Mouse (Mus musculus) adipocyte (in vitro differentiated cells): ENCODE results near the gene Lce3a.

Source experiments
- DNase-seq: peaks from one replicate; pipeline ENCODE4 v3.0.0-alpha.2; 2016; ENCODE audit warnings: low spot score

Gene Lce3a

DNA sequence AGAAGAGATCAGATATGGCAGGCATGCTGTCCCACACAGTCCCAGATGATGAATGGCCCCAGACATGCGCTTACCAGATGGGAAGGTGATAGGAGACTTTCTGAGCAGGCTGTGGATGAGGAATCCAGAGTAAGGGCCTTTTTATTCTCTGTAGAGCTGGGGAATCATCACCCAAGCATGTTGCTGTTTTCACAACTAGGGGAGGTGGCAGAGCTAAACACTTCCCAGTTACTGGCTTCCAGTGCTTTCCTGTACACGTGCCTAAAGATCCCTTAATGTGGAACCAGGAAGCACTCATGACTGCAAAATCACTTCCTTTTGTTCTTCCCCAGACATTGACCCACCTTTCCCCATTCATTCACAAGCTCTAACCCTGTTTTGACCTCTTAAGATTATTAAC lies at the start of gene Lce3a:
Gene Lce3a (minus strand): TSS at position 101 of the 400 bp plus-strand sequence.
- no peak for DNase-seq

- no peak for DNase-seq
Measured at GRCm38 (mm10) chr3:92966761-92967160, 40.7 kb upstream of the Lce3a start, which contains the start of gene Lce3e. Gene Lce3e (plus strand): TSS chr3:92967061.

- DNase-seq: no peak
Measured at GRCm38 (mm10) chr3:92957090-92957489, 31.1 kb upstream of the Lce3a start, which contains the start of gene Lce3d. Gene Lce3d (plus strand): TSS chr3:92957390.

- no peak for DNase-seq
Measured at GRCm38 (mm10) chr3:92944186-92944585, 18.2 kb upstream of the Lce3a start, which contains the start of gene Lce3c. Gene Lce3c (plus strand): TSS chr3:92944486.

DNA sequence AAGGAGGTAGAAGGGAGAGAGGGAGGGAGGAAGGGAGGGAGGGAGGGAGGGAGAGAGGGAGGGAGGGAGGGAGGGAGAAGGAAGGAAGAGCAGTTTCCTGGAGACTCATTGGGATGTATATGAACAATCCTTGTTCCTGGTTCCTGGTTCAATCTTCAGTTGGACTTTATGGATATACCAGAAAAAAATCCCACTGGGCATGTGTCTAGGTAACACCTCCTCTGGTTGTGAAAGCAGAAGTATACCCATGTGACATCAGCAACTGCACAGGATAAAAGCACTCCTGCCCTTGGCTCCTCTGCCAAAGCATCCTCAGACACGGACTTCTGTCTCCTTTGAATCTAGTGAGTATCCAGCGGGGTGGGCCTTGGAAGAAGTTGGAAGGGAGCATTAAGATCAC lies 6.6 kb upstream of the Lce3a start, which contains the start of gene Lce3b:
Gene Lce3b (plus strand): TSS at position 301 of the 400 bp plus-strand sequence.
- DNase-seq: no peak

DNA sequence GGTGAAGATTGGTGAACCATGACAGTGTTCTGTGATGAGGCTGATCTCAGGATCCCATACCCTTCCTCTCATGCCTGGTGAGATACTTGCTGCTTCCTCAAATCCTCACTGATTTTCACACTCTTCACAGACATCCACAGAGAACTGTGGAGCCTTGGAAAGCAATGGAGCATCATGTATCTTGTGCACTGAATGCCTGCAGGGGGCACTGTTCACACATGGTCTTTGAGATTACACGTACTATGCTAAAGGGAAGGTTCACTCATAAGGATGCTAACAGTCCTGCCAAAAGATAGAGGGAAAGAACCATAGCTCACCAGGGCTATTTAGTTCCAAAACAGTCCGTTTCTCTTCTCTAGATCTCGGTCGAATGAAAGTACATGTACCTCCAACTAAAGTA lies 5.7 kb downstream of the Lce3a start:
- DNase-seq: peak; percentile 20

GRCm38 (mm10) chr3:92907571-92907970 lies 18.5 kb downstream of the Lce3a start:
- DNase-seq: peak; percentile 71

DNA sequence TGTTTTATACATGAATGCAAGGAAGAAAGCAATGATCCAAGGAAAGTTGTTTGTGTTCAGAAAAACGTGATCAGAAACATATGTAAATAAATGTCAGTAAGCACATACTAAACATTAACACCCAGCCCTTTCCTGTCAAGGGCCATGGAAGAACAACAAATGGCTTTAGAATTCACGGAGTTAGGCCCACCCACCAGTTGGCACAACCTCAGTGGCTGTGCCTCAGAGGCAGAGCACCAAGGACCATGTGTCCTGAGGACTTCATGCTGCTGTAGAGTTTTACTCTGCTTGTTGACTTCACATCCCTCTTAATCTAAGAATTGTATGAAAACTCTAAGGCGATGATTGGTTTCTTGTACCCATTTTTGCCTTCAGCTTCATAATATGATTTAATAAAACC lies 20.8 kb downstream of the Lce3a start:
- DNase-seq: no peak

DNA sequence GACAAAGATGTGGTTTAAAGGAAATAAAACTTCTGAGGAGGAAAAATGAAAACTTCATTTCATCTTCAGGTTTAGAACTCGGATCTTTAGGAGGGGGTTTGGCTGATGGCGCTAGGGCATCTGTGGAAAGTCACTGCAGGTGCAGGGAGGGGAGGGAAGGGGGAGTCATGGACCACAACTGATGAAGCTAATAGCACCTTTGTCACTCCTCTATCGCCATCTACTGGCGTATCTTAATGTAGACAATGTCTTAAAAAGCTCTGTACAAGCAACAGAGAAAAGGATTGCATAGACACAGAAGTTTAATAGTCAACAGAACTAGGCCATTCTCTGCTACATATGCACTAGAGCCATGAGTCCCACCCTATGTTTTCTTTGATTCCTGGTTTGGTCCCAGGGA lies 22.4 kb downstream of the Lce3a start:
- DNase-seq: peak; percentile 41

GRCm38 (mm10) chr3:92902992-92903391 lies 23.0 kb downstream of the Lce3a start:
- DNase-seq: peak; percentile 56

- no peak for DNase-seq
Measured at GRCm38 (mm10) chr3:92894489-92894888, 31.5 kb downstream of the Lce3a start.

GRCm38 (mm10) chr3:92894063-92894462 lies 32.0 kb downstream of the Lce3a start:
- peak; percentile 43 for DNase-seq
